Comparison of ENCODE assay signal across 18 mouse cellular contexts in genomic region chr12:103710405-103710804, GRCm38 (mm10). TPM values are rescaled to one million over a fixed set of nuclear protein-coding genes. Genes with fewer than 3 reads are reported as not detected.
A peak's percentile ranks its signal among the peaks of the same experiment; 100 is the strongest.
DNase-seq lines count a peak whose midpoint lies in the region; ATAC-seq and TF ChIP-seq lines count a peak whose summit lies in the region.
"Had no signal": no experiment of that assay in that cellular context is flagged by ENCODE, and none has a peak within 500 bp of the region (broad histone marks: within the 10 kb centered on the region; RNA-seq: fewer than 3 reads in every experiment).

No protein-coding gene starts in this region.

- no peak overlapping the region for H3K4me3 ChIP-seq in intestine, postnatal 0 days (ENCODE audit: low read depth, low read length)
- no peak overlapping the region for H3K4me3 ChIP-seq in intestine, embryonic 16.5 days (ENCODE audit: low read length)
- H3K4me3 ChIP-seq in lung, adult 2 months (replicated peaks; ENCODE audit: extremely low read depth, low read depth, low read length), result no peak overlapping the region
- H3K4me3 ChIP-seq in E14TG2a.4 (replicated peaks; ENCODE audit: low read length), result no peak overlapping the region
- H3K4me3 ChIP-seq: embryonic facial prominence, embryonic 13.5 days; forebrain, embryonic 12.5 days; heart, embryonic 10.5 days; limb, embryonic 15.5 days had no signal

- H3K4me1 ChIP-seq in intestine, postnatal 0 days (replicated peaks; ENCODE audit: control insufficient read depth, insufficient read depth, low read length), result no peaks in the 10 kb centered on the region
- H3K4me1 ChIP-seq in intestine, embryonic 16.5 days (ENCODE audit: control insufficient read depth, insufficient read depth, low read length), result peaks cover 3% of the 10 kb centered on the region; the same call in 1 of the 2 replicates
- H3K4me1 ChIP-seq in lung, adult 2 months (ENCODE audit: control insufficient read depth, insufficient read depth, low read length), result no peaks in the 10 kb centered on the region
- H3K4me1 ChIP-seq in E14TG2a.4 (replicated peaks; ENCODE audit: low read depth, low read length), result no peaks in the 10 kb centered on the region
- H3K4me1 ChIP-seq: embryonic facial prominence, embryonic 13.5 days; forebrain, embryonic 12.5 days; limb, embryonic 15.5 days had no signal

- no peak for DNase-seq in lung, adult 2 months
- DNase-seq in lung, postnatal 25 days (ENCODE audit: low spot score), result no peak
- DNase-seq in embryo, embryonic 10.5 days (ENCODE audit: low spot score), result peak; percentile 15
- DNase-seq in cerebellum, adult 8-10 months, result no peak
- DNase-seq: adrenal gland, adult 2 months; cerebellum, adult 9-11 months; heart, postnatal 36 days; kidney, postnatal 36 days; thymus, adult 18-20 months had no signal

- TF ChIP-seq CTCF in intestine, postnatal 0 days (IDR thresholded peaks at IDR 0.05; ENCODE audit: low read depth), result peak; percentile 86
- TF ChIP-seq CTCF in lung, adult 2 months (IDR thresholded peaks at IDR 0.05; ENCODE audit: insufficient read depth, low read length), result peak; percentile 10; the same call in 1 of the 2 replicates
- TF ChIP-seq CTCF in E14TG2a.4 (conservative IDR thresholded peaks at IDR 0.05; ENCODE audit: low read length), result peak; percentile 15; the same call in 1 of the 2 replicates

- TF ChIP-seq POLR2A in lung, adult 2 months (IDR thresholded peaks at IDR 0.05; ENCODE audit: borderline replicate concordance, extremely low read depth, low read depth, low read length), result no peak

- no peaks in the 10 kb centered on the region for H3K9me3 ChIP-seq in intestine, postnatal 0 days (ENCODE audit: control insufficient read depth)
- H3K9me3 ChIP-seq in intestine, embryonic 16.5 days (ENCODE audit: control insufficient read depth, low read length), result no peaks in the 10 kb centered on the region
- H3K9me3 ChIP-seq in E14TG2a.4 (ENCODE audit: low read length), result peaks cover 27% of the 10 kb centered on the region
- H3K9me3 ChIP-seq: embryonic facial prominence, embryonic 13.5 days; forebrain, embryonic 12.5 days; heart, embryonic 10.5 days; limb, embryonic 15.5 days had no signal

- H3K4me2 ChIP-seq in intestine, postnatal 0 days (replicated peaks; ENCODE audit: low read depth), result no peak overlapping the region
- no peak overlapping the region for H3K4me2 ChIP-seq in intestine, embryonic 16.5 days (ENCODE audit: low read depth, low read length)
- H3K4me2 ChIP-seq: embryonic facial prominence, embryonic 13.5 days; forebrain, embryonic 12.5 days; limb, embryonic 15.5 days had no signal

- no peaks in the 10 kb centered on the region for H3K27me3 ChIP-seq in intestine, postnatal 0 days (replicated peaks; ENCODE audit: control insufficient read depth, insufficient read depth, low read length)
- no peaks in the 10 kb centered on the region for H3K27me3 ChIP-seq in intestine, embryonic 16.5 days (replicated peaks; ENCODE audit: control insufficient read depth, insufficient read depth, low read length)
- no peaks in the 10 kb centered on the region for H3K27me3 ChIP-seq in E14TG2a.4 (ENCODE audit: insufficient read depth, low read length)
- H3K27me3 ChIP-seq: embryonic facial prominence, embryonic 13.5 days; forebrain, embryonic 12.5 days; limb, embryonic 15.5 days had no signal

- H3K36me3 ChIP-seq in intestine, postnatal 0 days (ENCODE audit: control insufficient read depth, insufficient read depth), result no peaks in the 10 kb centered on the region
- H3K36me3 ChIP-seq in intestine, embryonic 16.5 days (ENCODE audit: control insufficient read depth, insufficient read depth, low read length), result no peaks in the 10 kb centered on the region
- H3K36me3 ChIP-seq in E14TG2a.4 (ENCODE audit: insufficient read depth, low read length), result no peaks in the 10 kb centered on the region
- H3K36me3 ChIP-seq: embryonic facial prominence, embryonic 13.5 days; forebrain, embryonic 12.5 days; heart, embryonic 10.5 days; limb, embryonic 15.5 days had no signal

- H3K9ac ChIP-seq in intestine, postnatal 0 days (ENCODE audit: low read depth, low read length), result no peak overlapping the region
- H3K9ac ChIP-seq in intestine, embryonic 16.5 days (ENCODE audit: low read depth, low read length), result no peak overlapping the region
- H3K9ac ChIP-seq: embryonic facial prominence, embryonic 13.5 days; forebrain, embryonic 12.5 days; limb, embryonic 15.5 days had no signal

- no peak for ATAC-seq in intestine, postnatal 0 days
- ATAC-seq in intestine, embryonic 16.5 days, result no peak
- ATAC-seq: inflammation-experienced regulatory T-cells, adult 6 months had no signal

- H3K27ac ChIP-seq in intestine, postnatal 0 days (ENCODE audit: low read depth, low read length), result no peak overlapping the region
- H3K27ac ChIP-seq in intestine, embryonic 16.5 days (ENCODE audit: low read length), result no peak overlapping the region
- H3K27ac ChIP-seq: embryonic facial prominence, embryonic 13.5 days; forebrain, embryonic 12.5 days; heart, embryonic 10.5 days; limb, embryonic 15.5 days had no signal

- 61% methylated on average over 1 of the region's 1 CpGs for WGBS in intestine, postnatal 0 days
- WGBS in intestine, embryonic 16.5 days, result 64% methylated on average over 1 of the region's 1 CpGs
- WGBS in lung, adult 2 months, result 58% methylated on average over 1 of the region's 1 CpGs

RNA-seq across cellular contexts. Expression of gene Serpina1f, which starts 15.1 kb away (rescaled TPM):
- polyA plus RNA-seq in intestine, postnatal 0 days (2015; fragmentation: Nextera tagmentation; extraction: Ambion mirVana), result 0.18 and 0.21 TPM in 2 replicates
- 0.12 TPM in 1 of 2 replicates, not detected in the other for polyA plus RNA-seq in intestine, embryonic 16.5 days (2015; fragmentation: Nextera tagmentation; extraction: Ambion mirVana)
- polyA plus RNA-seq in lung, adult 2 months (2012; rRNA removed), result not detected in 2 replicates
- polyA plus RNA-seq: adrenal gland, adult 2 months; embryonic facial prominence, embryonic 13.5 days; forebrain, embryonic 12.5 days; inflammation-experienced regulatory T-cells, adult 6 months; limb, embryonic 15.5 days; neural tube, embryonic 14.5 days had no signal

RNA-seq across cellular contexts. Expression of gene Serpina16, which starts 34.5 kb away (rescaled TPM):
- not detected in 2 replicates for polyA plus RNA-seq in intestine, postnatal 0 days (2015; fragmentation: Nextera tagmentation; extraction: Ambion mirVana)
- 0.09 and 0.31 TPM in 2 replicates for polyA plus RNA-seq in intestine, embryonic 16.5 days (2015; fragmentation: Nextera tagmentation; extraction: Ambion mirVana)
- polyA plus RNA-seq in lung, adult 2 months (2012; rRNA removed), result not detected in 2 replicates
- polyA plus RNA-seq: adrenal gland, adult 2 months; embryonic facial prominence, embryonic 13.5 days; forebrain, embryonic 12.5 days; heart, embryonic 10.5 days; inflammation-experienced regulatory T-cells, adult 6 months; limb, embryonic 15.5 days; neural tube, embryonic 14.5 days had no signal

RNA-seq across cellular contexts. Expression of gene Serpina6, which starts 53.4 kb away (rescaled TPM):
- polyA plus RNA-seq in intestine, postnatal 0 days (2015; fragmentation: Nextera tagmentation; extraction: Ambion mirVana), result 0.21 TPM in 1 of 2 replicates, not detected in the other
- 53.8 and 90.3 TPM in 2 replicates for polyA plus RNA-seq in intestine, embryonic 16.5 days (2015; fragmentation: Nextera tagmentation; extraction: Ambion mirVana)
- polyA plus RNA-seq in lung, adult 2 months (2012; rRNA removed), result 0.07 TPM in 1 of 2 replicates, not detected in the other
- polyA plus RNA-seq: embryonic facial prominence, embryonic 13.5 days; forebrain, embryonic 12.5 days; inflammation-experienced regulatory T-cells, adult 6 months had no signal

Comparison
In these comparisons a context has a peak if more than half of its experiments do, and no peak if none do; other contexts are left out.
1. RNA of gene Serpina6, which starts 53.4 kb away (polyA plus RNA-seq): 53.8 to 90.3 TPM in intestine, embryonic 16.5 days; 0.07 TPM in lung, adult 2 months and 0.21 TPM in intestine, postnatal 0 days; every median in the first group is over 10 times any median in the second.
2. CTCF ChIP-seq: peak in every context shown above with its lines; median percentile 86 in intestine, postnatal 0 days; 15 in E14TG2a.4; 10 in lung, adult 2 months.